Mouse (Mus musculus) intestine, embryonic 14.5 days (tissue): ENCODE data around the gene Btbd7. TPM values are rescaled to one million over a fixed set of nuclear protein-coding genes. Genes with fewer than 3 reads are reported as not detected.
A peak's percentile ranks its signal among the peaks of the same experiment; 100 is the strongest.

ENCODE experiments used
- ATAC-seq: fragments of 200-750 bp; cut with Nextera tagmentation; replicated peaks from 2 replicates; pipeline ENCODE4 v1.8.0; 2017; ENCODE audit warnings: low read depth, moderate number of reproducible peaks, moderate TSS enrichment, moderate library complexity; ENCODE audit not compliant: low FRiP score, low TSS enrichment
- DNase-seq: peaks from one replicate; pipeline ENCODE4 v3.0.0-alpha.2; 2018; ENCODE audit warnings: low spot score
- H3K27ac ChIP-seq: fragments of 300-500 bp; sonication (generic); 2 replicates; pipeline ENCODE4 v1.5.1; 2014; ENCODE audit warnings: low read depth, mild to moderate bottlenecking, control low read depth
- H3K27me3 ChIP-seq: fragments of 300-500 bp; sonication (generic); replicated peaks from 2 replicates; pipeline ENCODE4 v1.6.1; 2014; ENCODE audit warnings: low read length, control low read depth; ENCODE audit not compliant: control insufficient read depth, insufficient read depth
- H3K36me3 ChIP-seq: fragments of 300-500 bp; sonication (generic); 2 replicates; pipeline ENCODE4 v1.6.1; 2014; ENCODE audit warnings: low read length, control low read depth; ENCODE audit not compliant: control insufficient read depth, insufficient read depth
- H3K4me1 ChIP-seq: fragments of 300-500 bp; sonication (generic); replicated peaks from 2 replicates; pipeline ENCODE4 v1.6.1; 2014; ENCODE audit warnings: low read length, control low read depth, mixed read lengths; ENCODE audit not compliant: control insufficient read depth, insufficient read depth
- H3K4me2 ChIP-seq: fragments of 300-500 bp; sonication (generic); 2 replicates; pipeline ENCODE4 v1.6.1; 2014; ENCODE audit warnings: low read length
- H3K4me3 ChIP-seq: fragments of 300-500 bp; sonication (generic); 2 replicates; pipeline ENCODE4 v1.5.1; 2014; ENCODE audit warnings: low read depth, low read length, control low read depth, mixed read lengths
- H3K9ac ChIP-seq: fragments of 300-500 bp; sonication (generic); 2 replicates; pipeline ENCODE4 v1.6.1; 2014; ENCODE audit warnings: mild to moderate bottlenecking, low read length
- H3K9me3 ChIP-seq: fragments of 300-500 bp; sonication (generic); 2 replicates; pipeline ENCODE4 v1.6.1; 2016; ENCODE audit warnings: low read length, control low read depth; ENCODE audit not compliant: control insufficient read depth
- WGBS: fragments of 180-500 bp; shearing (Covaris S2); extraction: QIAGEN DNeasy Blood & Tissue Kit; methylation state at CpG from one replicate; pipeline ENCODE4 v1.1.7; 2014; 5-methylcytosine and 5-hydroxymethylcytosine counted together
- polyA plus RNA-seq: library from polyadenylated mRNA; unstranded; fragments of >200 nt; fragmentation: Nextera tagmentation; extraction: Ambion mirVana; gene quantifications from 2 replicates; pipeline ENCODE4 v1.2.1, GENCODE M21; 2014

Gene Btbd7
- polyA plus RNA-seq, 1 experiment from 2014 or later = 19.7 TPM

GRCm38 (mm10) chr12:102814858-102815257 lies 63.4 kb downstream of the Btbd7 start:
- H3K9me3 ChIP-seq = no peaks in the 10 kb centered on the region
- 83% methylated on average over 1 of the region's 1 CpGs for WGBS
- no peaks in the 10 kb centered on the region for H3K4me1 ChIP-seq
- DNase-seq (no peak), ATAC-seq (no peak)
- no peaks in the 10 kb centered on the region for H3K27me3 ChIP-seq
- no peak overlapping the region for H3K4me3 ChIP-seq
- H3K27ac ChIP-seq = no peak overlapping the region
- no peak overlapping the region for H3K9ac ChIP-seq
- H3K4me2 ChIP-seq = no peak overlapping the region
- peaks cover 31% of the 10 kb centered on the region for H3K36me3 ChIP-seq

GRCm38 (mm10) chr12:102799528-102799927 lies 78.7 kb downstream of the Btbd7 start:
- Histone ChIP-seq H3K27ac (no peak overlapping the region), H3K9ac (no peak overlapping the region), H3K4me2 (no peak overlapping the region), H3K4me1 (no peaks in the 10 kb centered on the region), H3K4me3 (no peak overlapping the region), H3K27me3 (no peaks in the 10 kb centered on the region), H3K9me3 (no peaks in the 10 kb centered on the region), H3K36me3 (peaks cover 23% of the 10 kb centered on the region)
- DNase-seq (no peak), ATAC-seq (no peak)
- WGBS = 87% methylated on average over 2 of the region's 2 CpGs

GRCm38 (mm10) chr12:102787927-102788326 lies 90.3 kb downstream of the Btbd7 start:
- Histone ChIP-seq H3K9ac (no peak overlapping the region), H3K27me3 (no peaks in the 10 kb centered on the region), H3K4me1 (no peaks in the 10 kb centered on the region), H3K4me2 (no peak overlapping the region), H3K4me3 (no peak overlapping the region), H3K36me3 (peaks cover 88% of the 10 kb centered on the region), H3K9me3 (no peaks in the 10 kb centered on the region), H3K27ac (no peak overlapping the region)
- 80% methylated on average over 7 of the region's 7 CpGs for WGBS
- ATAC-seq = no peak
- no peak for DNase-seq

GRCm38 (mm10) chr12:102785593-102785985 lies 92.7 kb downstream of the Btbd7 start:
- no peak for DNase-seq
- no peak overlapping the region for H3K4me3 ChIP-seq
- no peaks in the 10 kb centered on the region for H3K9me3 ChIP-seq
- no peak overlapping the region for H3K9ac ChIP-seq
- no peaks in the 10 kb centered on the region for H3K27me3 ChIP-seq
- no peak overlapping the region for H3K27ac ChIP-seq
- no peak for ATAC-seq
- WGBS = 83% methylated on average over 5 of the region's 5 CpGs
- no peaks in the 10 kb centered on the region for H3K4me1 ChIP-seq
- H3K4me2 ChIP-seq = no peak overlapping the region
- H3K36me3 ChIP-seq = peaks cover 80% of the 10 kb centered on the region

- 76% methylated on average over 19 of the region's 19 CpGs for WGBS
- Histone ChIP-seq H3K9ac (no peak overlapping the region), H3K36me3 (peaks cover 75% of the 10 kb centered on the region), H3K9me3 (no peaks in the 10 kb centered on the region), H3K27me3 (no peaks in the 10 kb centered on the region), H3K27ac (no peak overlapping the region), H3K4me1 (no peaks in the 10 kb centered on the region), H3K4me3 (no peak overlapping the region), H3K4me2 (no peak overlapping the region)
- no peak for ATAC-seq
- DNase-seq = no peak
Measured at GRCm38 (mm10) chr12:102784899-102785592, 93.2 kb downstream of the Btbd7 start.

- WGBS = 95% methylated on average over 5 of the region's 5 CpGs
- no peak overlapping the region for H3K4me3 ChIP-seq
- peaks cover 62% of the 10 kb centered on the region for H3K36me3 ChIP-seq
- no peak overlapping the region for H3K27ac ChIP-seq
- H3K9me3 ChIP-seq = no peaks in the 10 kb centered on the region
- no peaks in the 10 kb centered on the region for H3K27me3 ChIP-seq
- H3K9ac ChIP-seq = no peak overlapping the region
- DNase-seq (no peak), ATAC-seq (no peak)
- H3K4me2 ChIP-seq = no peak overlapping the region
- H3K4me1 ChIP-seq = no peaks in the 10 kb centered on the region
Measured at GRCm38 (mm10) chr12:102782841-102783240, 95.4 kb downstream of the Btbd7 start.

GRCm38 (mm10) chr12:102779452-102779851 lies 98.8 kb downstream of the Btbd7 start:
- H3K9me3 ChIP-seq = no peaks in the 10 kb centered on the region
- H3K27me3 ChIP-seq = no peaks in the 10 kb centered on the region
- H3K4me1 ChIP-seq = no peaks in the 10 kb centered on the region
- H3K27ac ChIP-seq = no peak overlapping the region
- H3K4me2 ChIP-seq = no peak overlapping the region
- H3K36me3 ChIP-seq = peaks cover 62% of the 10 kb centered on the region
- no peak overlapping the region for H3K9ac ChIP-seq
- DNase-seq (no peak), ATAC-seq (peak; percentile 60; the same call in 1 of the 2 replicates)
- 50% methylated on average over 3 of the region's 3 CpGs for WGBS
- H3K4me3 ChIP-seq = no peak overlapping the region

GRCm38 (mm10) chr12:102778151-102778550 lies 100.1 kb downstream of the Btbd7 start:
- H3K9ac ChIP-seq = no peak overlapping the region
- no peaks in the 10 kb centered on the region for H3K27me3 ChIP-seq
- peaks cover 64% of the 10 kb centered on the region for H3K36me3 ChIP-seq
- H3K4me3 ChIP-seq = no peak overlapping the region
- 84% methylated on average over 5 of the region's 5 CpGs for WGBS
- no peak overlapping the region for H3K4me2 ChIP-seq
- no peak for DNase-seq
- no peaks in the 10 kb centered on the region for H3K4me1 ChIP-seq
- H3K9me3 ChIP-seq = no peaks in the 10 kb centered on the region
- ATAC-seq = no peak
- H3K27ac ChIP-seq = no peak overlapping the region

GRCm38 (mm10) chr12:102776035-102776434 lies 102.2 kb downstream of the Btbd7 start:
- 91% methylated on average over 14 of the region's 14 CpGs for WGBS
- Histone ChIP-seq H3K27ac (no peak overlapping the region), H3K9me3 (no peaks in the 10 kb centered on the region), H3K27me3 (no peaks in the 10 kb centered on the region), H3K4me3 (no peak overlapping the region), H3K4me2 (no peak overlapping the region), H3K4me1 (no peaks in the 10 kb centered on the region), H3K36me3 (peaks cover 73% of the 10 kb centered on the region), H3K9ac (no peak overlapping the region)
- DNase-seq = no peak
- ATAC-seq = no peak
